Mouse (Mus musculus) hindbrain, embryonic 14.5 days (tissue): ENCODE data around the gene Acot3. TPM values are rescaled to one million over a fixed set of nuclear protein-coding genes. Genes with fewer than 3 reads are reported as not detected.
"Not testable (repeated sequence)": the region's sequence is repeated elsewhere in the genome, so short reads cannot be mapped to it uniquely, and the experiment has no call there.

Experiments
- ATAC-seq: fragments of 200-750 bp; cut with Nextera tagmentation; 2 replicates; pipeline ENCODE4 v1.8.0; 2017; ENCODE audit warnings: moderate number of reproducible peaks, mild to moderate bottlenecking, moderate TSS enrichment, moderate library complexity; ENCODE audit not compliant: low FRiP score
- DNase-seq: peaks from one replicate; pipeline ENCODE4 v3.0.0-alpha.2; 2015; ENCODE audit warnings: low spot score
- H3K27ac ChIP-seq: fragments of 300-500 bp; sonication (generic); 2 replicates; pipeline ENCODE4 v1.5.1; 2014; ENCODE audit warnings: mild to moderate bottlenecking, moderate library complexity
- H3K27me3 ChIP-seq: fragments of 300-500 bp; sonication (generic); 2 replicates; pipeline ENCODE4 v1.6.1; 2014; ENCODE audit warnings: mild to moderate bottlenecking, low read length, mixed read lengths; ENCODE audit not compliant: control insufficient read depth, insufficient read depth
- H3K36me3 ChIP-seq: fragments of 300-500 bp; sonication (generic); replicated peaks from 2 replicates; pipeline ENCODE4 v1.6.1; 2014; ENCODE audit not compliant: control insufficient read depth, insufficient read depth
- H3K4me1 ChIP-seq: fragments of 300-500 bp; sonication (generic); replicated peaks from 2 replicates; pipeline ENCODE4 v1.6.1; 2014; ENCODE audit warnings: antibody characterized with exemption, low read length, mixed read lengths; ENCODE audit not compliant: control insufficient read depth, insufficient read depth
- H3K4me2 ChIP-seq: fragments of 300-500 bp; sonication (generic); replicated peaks from 2 replicates; pipeline ENCODE4 v1.6.1; 2014; ENCODE audit warnings: mild to moderate bottlenecking, moderate library complexity
- H3K4me3 ChIP-seq: fragments of 300-500 bp; sonication (generic); replicated peaks from 2 replicates; pipeline ENCODE4 v1.5.1; 2014; ENCODE audit warnings: mild to moderate bottlenecking, low read length
- H3K9ac ChIP-seq: fragments of 300-500 bp; sonication (generic); 2 replicates; pipeline ENCODE4 v1.6.1; 2014
- H3K9me3 ChIP-seq: fragments of 300-500 bp; sonication (generic); 2 replicates; pipeline ENCODE4 v1.6.1; 2016; ENCODE audit warnings: low read length; ENCODE audit not compliant: control insufficient read depth
- WGBS: fragments of 180-500 bp; shearing (Covaris S2); extraction: QIAGEN DNeasy Blood & Tissue Kit; methylation state at CpG from one replicate; pipeline ENCODE4 v1.1.7; 2014; 5-methylcytosine and 5-hydroxymethylcytosine counted together
- polyA plus RNA-seq: library from polyadenylated mRNA; unstranded; fragments of >200 nt; fragmentation: Nextera tagmentation; extraction: Ambion mirVana; gene quantifications from 2 replicates; pipeline ENCODE4 v1.2.1, GENCODE M21; 2014

Gene Acot3
- polyA plus RNA-seq, 1 experiment from 2014 or later, result 1.9 TPM

DNA sequence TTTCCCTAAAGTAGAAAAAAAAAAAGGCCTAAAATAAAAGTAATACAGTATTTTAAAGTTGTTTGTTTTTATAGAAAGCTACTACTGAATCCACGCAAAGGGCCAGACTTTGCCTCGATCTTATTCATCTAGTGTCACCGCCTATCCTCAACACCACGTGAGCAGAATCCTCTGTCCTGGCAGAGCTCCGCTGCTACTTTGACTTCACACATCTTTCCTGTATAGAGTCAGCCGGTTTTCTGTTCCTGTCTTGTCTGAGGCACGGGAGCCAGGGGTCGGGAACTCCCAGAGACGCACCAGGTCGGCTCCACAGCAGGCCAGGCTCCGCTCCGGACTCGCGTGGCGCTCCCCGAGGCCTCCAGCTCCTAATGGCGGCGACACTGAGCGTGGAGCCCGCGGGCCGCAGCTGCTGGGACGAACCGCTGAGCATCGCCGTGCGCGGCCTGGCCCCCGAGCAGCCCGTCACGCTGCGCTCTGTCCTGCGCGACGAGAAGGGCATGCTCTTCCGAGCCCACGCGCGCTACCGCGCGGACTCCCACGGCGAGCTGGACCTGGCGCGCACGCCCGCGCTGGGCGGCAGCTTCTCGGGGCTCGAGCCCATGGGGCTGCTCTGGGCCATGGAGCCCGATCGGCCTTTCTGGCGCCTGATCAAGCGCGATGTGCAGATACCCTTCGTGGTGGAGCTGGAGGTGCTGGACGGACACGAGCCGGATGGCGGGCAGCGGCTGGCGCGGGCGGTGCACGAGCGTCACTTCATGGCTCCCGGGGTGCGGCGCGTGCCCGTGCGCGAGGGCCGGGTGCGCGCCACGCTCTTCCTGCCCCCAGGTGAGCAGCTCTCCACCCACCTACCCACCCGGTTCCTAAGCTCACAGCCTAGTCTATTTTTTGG is 48.9 kb downstream of the Acot3 start, which contains the start of gene Acot6:
TSS of gene Acot6 (plus strand) at position 51 of the 889 bp plus-strand sequence.
- ATAC-seq, result peak; percentile 82
- Histone ChIP-seq H3K4me3 (peak within 1 kb of the TSS; percentile 47), H3K4me2 (peak within 1 kb of the TSS; percentile 83), H3K9ac (peak within 1 kb of the TSS; percentile 65), H3K27ac (peak within 1 kb of the TSS; percentile 59; the same call in 1 of the 2 replicates)
- not testable (repeated sequence) for H3K36me3 ChIP-seq, H3K9me3 ChIP-seq, H3K27me3 ChIP-seq, H3K4me1 ChIP-seq
- WGBS, result under 1% methylated on average over 72 of the region's 80 CpGs
- peak; percentile 67 for DNase-seq

DNA sequence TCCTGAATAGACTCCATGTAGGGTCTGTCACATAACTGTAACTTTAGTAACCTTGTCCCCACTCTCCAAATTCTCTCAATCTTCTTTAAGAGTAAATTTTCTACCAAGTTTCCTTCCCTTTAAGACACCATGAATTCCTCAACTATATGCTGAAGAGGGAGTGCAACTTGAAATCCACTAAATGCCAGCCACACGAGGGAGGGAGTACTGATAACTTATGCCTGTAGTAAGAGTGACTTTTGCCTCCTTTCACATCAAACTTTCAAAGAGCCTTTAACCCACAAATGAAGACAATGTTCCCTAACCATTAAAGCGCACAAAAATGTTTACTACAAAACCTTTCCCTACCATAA is 49.5 kb downstream of the Acot3 start:
- Histone ChIP-seq H3K9ac (peak overlapping the region; percentile 65), H3K36me3 (no peaks in the 10 kb centered on the region), H3K9me3 (no peaks in the 10 kb centered on the region), H3K4me2 (peak overlapping the region; percentile 83), H3K4me3 (peak overlapping the region; percentile 47), H3K27me3 (no peaks in the 10 kb centered on the region), H3K4me1 (peaks cover 5% of the 10 kb centered on the region; the same call in 1 of the 2 replicates), H3K27ac (no peak overlapping the region)
- 50% methylated on average over 2 of the region's 2 CpGs for WGBS
- DNase-seq (no peak), ATAC-seq (no peak)

DNA sequence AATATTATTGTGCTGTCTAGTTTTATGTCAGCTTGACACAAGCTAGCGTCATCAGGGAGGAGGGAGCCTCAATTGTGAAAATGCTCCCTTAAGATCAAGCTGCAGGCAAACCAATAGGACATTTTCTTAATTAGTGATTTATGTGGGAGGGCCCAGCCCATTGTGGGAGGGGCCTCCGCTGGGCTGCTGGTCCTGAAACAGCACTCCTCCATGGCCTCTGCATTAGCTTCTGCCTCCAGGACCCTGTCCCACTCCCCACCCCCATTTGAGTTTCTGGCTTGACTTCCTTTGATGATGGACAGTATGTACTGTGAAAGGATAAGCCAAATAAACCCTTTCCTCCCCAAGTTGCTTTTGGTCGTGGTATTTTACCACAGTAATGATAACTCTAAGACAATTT is 55.1 kb downstream of the Acot3 start:
- no peak for ATAC-seq
- Histone ChIP-seq H3K4me1 (no peaks in the 10 kb centered on the region), H3K9me3 (no peaks in the 10 kb centered on the region), H3K4me2 (no peak overlapping the region), H3K27me3 (no peaks in the 10 kb centered on the region), H3K36me3 (no peaks in the 10 kb centered on the region), H3K27ac (no peak overlapping the region), H3K9ac (no peak overlapping the region), H3K4me3 (no peak overlapping the region)
- 89% methylated on average over 3 of the region's 3 CpGs for WGBS
- no peak for DNase-seq

DNA sequence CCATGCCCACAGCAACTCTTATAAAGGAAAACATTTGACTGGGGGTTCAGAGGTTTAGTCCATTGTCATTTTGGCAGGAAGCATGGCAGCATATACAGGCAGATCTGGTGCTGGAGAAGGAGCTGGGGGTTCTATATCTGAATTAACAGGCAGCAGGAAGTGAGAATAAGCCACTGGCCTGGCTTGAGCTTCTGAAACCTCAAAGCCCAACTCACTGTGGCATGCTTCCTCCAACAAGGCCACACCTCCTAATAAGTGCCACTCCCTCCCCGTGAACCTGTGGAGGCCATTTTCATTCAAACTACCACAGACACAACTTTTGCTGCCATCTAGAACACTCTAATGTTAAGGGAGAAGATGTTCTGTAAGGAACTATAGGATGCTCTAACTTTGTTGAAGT is 55.7 kb downstream of the Acot3 start:
- DNase-seq, result no peak
- no peak overlapping the region for H3K4me2 ChIP-seq
- ATAC-seq, result no peak
- no peak overlapping the region for H3K4me3 ChIP-seq
- H3K27me3 ChIP-seq, result no peaks in the 10 kb centered on the region
- H3K27ac ChIP-seq, result no peak overlapping the region
- no peaks in the 10 kb centered on the region for H3K4me1 ChIP-seq
- no peak overlapping the region for H3K9ac ChIP-seq
- H3K36me3 ChIP-seq, result no peaks in the 10 kb centered on the region
- no peaks in the 10 kb centered on the region for H3K9me3 ChIP-seq
- 65% methylated on average over 1 of the region's 1 CpGs for WGBS

DNA sequence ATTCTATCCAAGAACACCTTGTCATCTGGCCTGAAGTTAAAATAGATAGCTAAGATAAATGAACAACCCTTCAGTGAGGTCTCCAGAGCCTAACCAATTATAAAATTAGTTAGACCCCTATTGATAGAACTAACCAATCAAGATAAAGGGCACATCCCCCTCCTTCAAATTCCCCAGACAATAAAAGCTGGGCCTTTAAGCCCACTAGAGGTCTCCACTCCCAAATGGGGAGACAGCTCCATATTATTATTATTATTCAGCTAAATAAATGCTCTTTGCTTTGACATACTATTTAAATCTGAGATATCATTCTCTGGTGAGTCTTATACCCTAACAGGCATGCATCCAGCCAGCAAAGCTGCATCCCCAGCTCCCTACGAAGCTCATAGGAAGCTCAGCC is 58.0 kb downstream of the Acot3 start:
- Histone ChIP-seq H3K9me3 (no peaks in the 10 kb centered on the region), H3K9ac (no peak overlapping the region), H3K36me3 (no peaks in the 10 kb centered on the region), H3K4me2 (no peak overlapping the region), H3K4me3 (no peak overlapping the region), H3K27ac (no peak overlapping the region), H3K4me1 (peaks cover 2% of the 10 kb centered on the region), H3K27me3 (no peaks in the 10 kb centered on the region)
- 79% methylated on average over 1 of the region's 1 CpGs for WGBS
- DNase-seq, result no peak
- no peak for ATAC-seq

Other genes starting within 250 kb of the Acot3 start
- 16.0 and 17.7 TPM in 2 replicates for gene Numb, start 130.2 kb upstream of the Acot3 start, polyA plus RNA-seq
- gene Riox1, start 101.5 kb upstream of the Acot3 start, polyA plus RNA-seq, result 12.4 and 15.0 TPM in 2 replicates
- not detected in 2 replicates for gene Heatr4, start 67.3 kb upstream of the Acot3 start, polyA plus RNA-seq
- gene Acot2, start 64.3 kb upstream of the Acot3 start, polyA plus RNA-seq, result 9.8 and 13.8 TPM in 2 replicates
- gene Acot1, start 42.7 kb upstream of the Acot3 start, polyA plus RNA-seq, result 100 and 108 TPM in 2 replicates
- gene Acot4, start 13.8 kb upstream of the Acot3 start, polyA plus RNA-seq, result 0.54 and 0.61 TPM in 2 replicates
- gene Gm49366, start 13.2 kb upstream of the Acot3 start, polyA plus RNA-seq, result not detected in 2 replicates
- gene Acot5, start 17.2 kb downstream of the Acot3 start, polyA plus RNA-seq, result 0.30 and 0.48 TPM in 2 replicates
- 1.5 TPM in 2 replicates for gene Acot6, start 48.5 kb downstream of the Acot3 start, polyA plus RNA-seq
- gene Dnal1, start 62.2 kb downstream of the Acot3 start, polyA plus RNA-seq, result 6.3 and 7.3 TPM in 2 replicates
- 3.2 and 4.1 TPM in 2 replicates for gene Pnma1, start 96.3 kb downstream of the Acot3 start, polyA plus RNA-seq
- gene Elmsan1, start 166.7 kb downstream of the Acot3 start, polyA plus RNA-seq, result 4.4 and 4.8 TPM in 2 replicates
- gene Ptgr2, start 233.1 kb downstream of the Acot3 start, polyA plus RNA-seq, result 15.4 and 18.2 TPM in 2 replicates